Mouse (Mus musculus) kidney, embryonic 14.5 days (tissue): ENCODE measurements around the gene 4930447C04Rik. TPM values are rescaled to one million over a fixed set of nuclear protein-coding genes. Genes with fewer than 3 reads are reported as not detected.

Experiments
- ATAC-seq: fragments of 200-750 bp; cut with Nextera tagmentation; 2 replicates; pipeline ENCODE4 v1.8.0; 2017; ENCODE audit warnings: moderate number of reproducible peaks, mild to moderate bottlenecking, moderate TSS enrichment, moderate library complexity; ENCODE audit not compliant: low FRiP score, low TSS enrichment
- H3K27ac ChIP-seq: fragments of 300-500 bp; sonication (generic); 2 replicates; pipeline ENCODE4 v1.5.1; 2014; ENCODE audit warnings: low read depth, mild to moderate bottlenecking, low read length, moderate library complexity, mixed read lengths
- H3K27me3 ChIP-seq: fragments of 300-500 bp; sonication (generic); 2 replicates; pipeline ENCODE4 v1.6.1; 2014; ENCODE audit warnings: mild to moderate bottlenecking, low read length; ENCODE audit not compliant: control insufficient read depth, insufficient read depth
- H3K36me3 ChIP-seq: fragments of 300-500 bp; sonication (generic); 2 replicates; pipeline ENCODE4 v1.6.1; 2014; ENCODE audit warnings: low read length, mixed read lengths; ENCODE audit not compliant: control insufficient read depth, insufficient read depth
- H3K4me1 ChIP-seq: fragments of 300-500 bp; sonication (generic); 2 replicates; pipeline ENCODE4 v1.6.1; 2014; ENCODE audit warnings: low read length, mixed read lengths; ENCODE audit not compliant: control insufficient read depth, insufficient read depth
- H3K4me2 ChIP-seq: fragments of 300-500 bp; sonication (generic); replicated peaks from 2 replicates; pipeline ENCODE4 v1.6.1; 2014; ENCODE audit warnings: low read depth, mild to moderate bottlenecking, low read length
- H3K4me3 ChIP-seq: fragments of 300-500 bp; sonication (generic); 2 replicates; pipeline ENCODE4 v1.5.1; 2014; ENCODE audit warnings: mild to moderate bottlenecking, low read length
- H3K9ac ChIP-seq: fragments of 300-500 bp; sonication (generic); 2 replicates; pipeline ENCODE4 v1.6.1; 2014; ENCODE audit warnings: low read depth, mild to moderate bottlenecking, low read length, moderate library complexity
- H3K9me3 ChIP-seq: fragments of 300-500 bp; sonication (generic); 2 replicates; pipeline ENCODE4 v1.6.1; 2016; ENCODE audit warnings: low read length; ENCODE audit not compliant: control insufficient read depth
- WGBS: fragments of 180-500 bp; shearing (Covaris S2); extraction: QIAGEN DNeasy Blood & Tissue Kit; methylation state at CpG from one replicate; pipeline ENCODE4 v1.1.7; 2014; 5-methylcytosine and 5-hydroxymethylcytosine counted together
- polyA plus RNA-seq: library from polyadenylated mRNA; unstranded; fragments of >200 nt; fragmentation: Nextera tagmentation; extraction: Ambion mirVana; gene quantifications from 2 replicates; pipeline ENCODE4 v1.2.1, GENCODE M21; 2014

4930447C04Rik gene
- polyA plus RNA-seq, 1 experiment from 2014 or later: 1.5 TPM

GRCm38 (mm10) chr12:72834773-72835517, 105.6 kb downstream of the 4930447C04Rik start:
- 79% methylated on average over 14 of the region's 14 CpGs for WGBS
- ATAC-seq: no peak
- H3K9me3 ChIP-seq: no peaks in the 10 kb centered on the region; the same call in 1 of the 2 replicates
- H3K9ac ChIP-seq: no peak overlapping the region
- no peak overlapping the region for H3K4me3 ChIP-seq
- no peak overlapping the region for H3K27ac ChIP-seq
- H3K36me3 ChIP-seq: no peaks in the 10 kb centered on the region
- peaks cover 21% of the 10 kb centered on the region for H3K27me3 ChIP-seq
- peaks cover 6% of the 10 kb centered on the region; the same call in 1 of the 2 replicates for H3K4me1 ChIP-seq
- no peak overlapping the region for H3K4me2 ChIP-seq

- WGBS: 6% methylated on average over 39 of the region's 42 CpGs
- Histone ChIP-seq H3K4me3 (peak overlapping the region; percentile 33), H3K36me3 (no peaks in the 10 kb centered on the region), H3K27ac (no peak overlapping the region), H3K4me1 (peaks cover 6% of the 10 kb centered on the region; the same call in 1 of the 2 replicates), H3K4me2 (peak overlapping the region; percentile 69), H3K27me3 (peaks cover 21% of the 10 kb centered on the region), H3K9ac (peak overlapping the region; percentile 42; the same call in 1 of the 2 replicates), H3K9me3 (no peaks in the 10 kb centered on the region; the same call in 1 of the 2 replicates)
- peak; percentile 53; the same call in 1 of the 2 replicates for ATAC-seq
Observed at GRCm38 (mm10) chr12:72831711-72832432, 108.7 kb downstream of the 4930447C04Rik start.

Other genes starting within 250 kb of the 4930447C04Rik start
- 58.2 and 73.8 TPM in 2 replicates for gene Ppm1a, start 183.3 kb downstream of the 4930447C04Rik start, polyA plus RNA-seq
- not detected in 2 replicates for gene Six6, start 882 bp downstream of the 4930447C04Rik start, polyA plus RNA-seq
- 0.12 and 0.16 TPM in 2 replicates for gene Six1, start 113.1 kb upstream of the 4930447C04Rik start, polyA plus RNA-seq
- 4.5 and 7.5 TPM in 2 replicates for gene Six4, start 172.7 kb upstream of the 4930447C04Rik start, polyA plus RNA-seq
- gene Mnat1, start 182.9 kb upstream of the 4930447C04Rik start, polyA plus RNA-seq: 43.4 and 54.8 TPM in 2 replicates